Mouse (Mus musculus) G1E (cell line): ENCODE measurements around the gene Ankfn1. TPM values are rescaled to one million over a fixed set of nuclear protein-coding genes. Genes with fewer than 3 reads are reported as not detected.

Experiments used
- ATAC-seq: 2 replicates; pipeline ENCODE4 v1.8.0; 2016; ENCODE audit warnings: mild to moderate bottlenecking; ENCODE audit not compliant: insufficient number of reproducible peaks, poor library complexity, low FRiP score, severe bottlenecking; ENCODE audit errors: extremely low read depth
- DNase-seq: peaks from one replicate; pipeline ENCODE4 v3.0.0; 2012; ENCODE audit warnings: low spot score
- H3K27me3 ChIP-seq: 2 replicates; pipeline ENCODE4 v1.6.1; 2012; ENCODE audit warnings: mild to moderate bottlenecking, low read length, inconsistent platforms; ENCODE audit not compliant: insufficient read depth
- H3K36me3 ChIP-seq: replicated peaks from 2 replicates; pipeline ENCODE3; 2012; ENCODE audit warnings: mild to moderate bottlenecking, inconsistent platforms
- H3K4me1 ChIP-seq: 2 replicates; pipeline ENCODE4 v1.6.1; 2012; ENCODE audit warnings: low read depth, low read length, inconsistent platforms, mixed read lengths; ENCODE audit not compliant: insufficient read depth
- H3K4me3 ChIP-seq: 2 replicates; pipeline ENCODE4 v1.5.1; 2012; ENCODE audit warnings: low read depth, mild to moderate bottlenecking, inconsistent platforms, low read length, moderate library complexity, mixed read lengths
- H3K9me3 ChIP-seq: replicated peaks from 2 replicates; pipeline ENCODE4 v1.6.1; 2012; ENCODE audit warnings: inconsistent platforms
- CTCF ChIP-seq: IDR thresholded peaks from 2 replicates; pipeline ENCODE4 v1.5.1; 2012; ENCODE audit warnings: low read depth, low read length, inconsistent platforms, mixed read lengths
- GATA1 ChIP-seq: IDR thresholded peaks from 2 replicates; pipeline ENCODE4 v1.6.1; 2012; ENCODE audit warnings: borderline replicate concordance, low read length, inconsistent platforms, mixed read lengths
- GATA2 ChIP-seq: IDR thresholded peaks from 2 replicates; pipeline ENCODE4 v1.6.1; 2012; ENCODE audit warnings: low read depth, low read length, inconsistent platforms, borderline replicate concordance
- POLR2AphosphoS5 ChIP-seq: IDR thresholded peaks from 2 replicates; pipeline ENCODE4 v1.6.1; 2012; ENCODE audit warnings: low read depth, low read length, inconsistent platforms; ENCODE audit not compliant: insufficient replicate concordance
- TAL1 ChIP-seq: conservative IDR thresholded peaks from 2 replicates; pipeline ENCODE4 v1.6.1; 2012; ENCODE audit warnings: low read depth, low read length, inconsistent platforms, mixed read lengths
- polyA plus RNA-seq: library from polyadenylated mRNA; stranded (reverse); fragments of >175 nt; gene quantifications from 2 replicates; pipeline ENCODE4 v1.2.3, GENCODE M21; 2012
- total RNA-seq, 2 experiments: library from RNA; stranded (forward) in 1 of 2; stranded (reverse) in 1 of 2; fragments of 200-1000 nt in 1 of 2; fragments of >200 nt in 1 of 2; fragmentation: Nextera tagmentation in 1 of 2; gene quantifications; 2 replicates each; pipeline ENCODE4 v1.2.3; 2014 to 2017

The Ankfn1 gene
- total and polyA plus RNA-seq, 3 experiments, result 0.27 TPM; not detected in 2

GRCm38 (mm10) chr11:89600921-89601515, 176.4 kb downstream of the Ankfn1 start:
- TF ChIP-seq POLR2AphosphoS5, result no peak
- TF ChIP-seq CTCF, result no peak
- TF ChIP-seq GATA2, result no peak
- no peak for TF ChIP-seq GATA1
- TF ChIP-seq TAL1, result no peak
- Histone ChIP-seq H3K9me3 (peaks cover 35% of the 10 kb centered on the region), H3K27me3 (no peaks in the 10 kb centered on the region), H3K36me3 (no peaks in the 10 kb centered on the region), H3K4me1 (no peaks in the 10 kb centered on the region), H3K4me3 (no peak overlapping the region)
- no peak for ATAC-seq
- DNase-seq, result no peak

DNA sequence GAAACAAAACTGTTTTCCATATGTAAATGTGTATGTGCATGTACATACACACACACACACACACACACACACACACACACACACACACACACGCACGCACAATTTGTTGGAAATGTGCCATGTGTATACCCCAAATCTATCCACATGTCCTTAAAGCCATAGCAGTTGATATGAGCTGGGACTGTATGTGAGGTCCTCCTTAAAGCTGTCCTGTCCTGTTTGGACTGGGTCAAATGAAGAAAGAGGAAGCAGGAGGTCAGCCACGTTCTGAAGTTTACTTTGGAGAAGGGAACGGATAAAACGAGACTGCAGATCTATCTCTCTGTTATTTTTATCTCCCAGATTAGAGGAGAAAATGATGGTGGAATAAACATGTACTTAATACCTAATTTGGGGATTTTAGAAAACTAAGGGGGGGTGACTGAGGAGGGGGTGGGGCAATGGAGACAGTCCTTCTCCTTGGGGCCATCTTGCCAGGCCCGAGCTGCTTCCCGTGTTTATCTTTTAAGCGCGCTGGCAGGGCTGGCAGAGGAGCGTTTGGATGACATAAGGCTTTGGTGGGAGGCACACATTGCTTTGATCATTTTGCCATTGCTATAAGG, 187.1 kb downstream of the Ankfn1 start:
- TF ChIP-seq TAL1, result no peak
- TF ChIP-seq CTCF, result no peak
- no peak for TF ChIP-seq GATA1
- TF ChIP-seq POLR2AphosphoS5, result no peak
- TF ChIP-seq GATA2, result no peak
- H3K4me3 ChIP-seq, result no peak overlapping the region
- no peaks in the 10 kb centered on the region for H3K36me3 ChIP-seq
- no peak for ATAC-seq
- DNase-seq, result no peak
- H3K9me3 ChIP-seq, result peaks cover 24% of the 10 kb centered on the region
- H3K27me3 ChIP-seq, result no peaks in the 10 kb centered on the region
- no peaks in the 10 kb centered on the region for H3K4me1 ChIP-seq

- Histone ChIP-seq H3K36me3 (no peaks in the 10 kb centered on the region), H3K9me3 (peaks cover 29% of the 10 kb centered on the region), H3K27me3 (no peaks in the 10 kb centered on the region), H3K4me1 (no peaks in the 10 kb centered on the region), H3K4me3 (no peak overlapping the region)
- TF ChIP-seq GATA1, result no peak
- TF ChIP-seq GATA2, result no peak
- no peak for TF ChIP-seq POLR2AphosphoS5
- no peak for TF ChIP-seq TAL1
- no peak for TF ChIP-seq CTCF
- DNase-seq (no peak), ATAC-seq (no peak)
These were observed 191.1 kb downstream of the Ankfn1 start for GRCm38 (mm10) chr11:89586341-89586740.

DNA sequence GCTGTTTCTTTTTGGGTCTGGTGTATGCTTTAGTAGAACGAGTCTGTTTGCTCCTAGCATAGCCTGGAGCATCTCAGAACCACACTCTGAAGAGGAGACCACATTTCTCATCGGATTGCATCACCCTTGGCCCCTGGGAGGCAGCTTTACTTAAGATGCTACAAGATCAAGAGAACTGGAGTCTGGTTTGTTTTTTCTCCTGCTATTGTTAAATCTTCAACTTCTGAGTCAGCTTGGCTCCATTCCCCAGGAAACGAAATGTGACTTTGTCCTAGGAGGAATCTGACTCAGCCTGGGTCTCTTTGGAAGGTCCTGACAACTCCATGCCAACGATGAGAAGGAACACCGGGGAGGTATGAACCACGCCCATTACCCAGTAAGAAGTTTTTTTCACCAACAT, 197.6 kb downstream of the Ankfn1 start:
- no peaks in the 10 kb centered on the region for H3K36me3 ChIP-seq
- no peak for DNase-seq

GRCm38 (mm10) chr11:89579111-89579510, 198.3 kb downstream of the Ankfn1 start:
- ATAC-seq (no peak), DNase-seq (no peak)
- TF ChIP-seq TAL1 (no peak), POLR2AphosphoS5 (no peak), GATA2 (no peak), GATA1 (no peak), CTCF (no peak)
- no peak overlapping the region for H3K4me3 ChIP-seq
- H3K4me1 ChIP-seq, result no peaks in the 10 kb centered on the region
- no peaks in the 10 kb centered on the region for H3K36me3 ChIP-seq
- peaks cover 56% of the 10 kb centered on the region for H3K9me3 ChIP-seq
- H3K27me3 ChIP-seq, result no peaks in the 10 kb centered on the region

More for the DNA sequence above, 197.6 kb downstream of the Ankfn1 start:
- TF ChIP-seq POLR2AphosphoS5 (no peak), TAL1 (no peak), GATA2 (no peak), GATA1 (no peak), CTCF (no peak)
- Histone ChIP-seq H3K4me3 (no peak overlapping the region), H3K27me3 (no peaks in the 10 kb centered on the region), H3K4me1 (no peaks in the 10 kb centered on the region), H3K9me3 (peaks cover 56% of the 10 kb centered on the region)
- no peak for ATAC-seq

- Histone ChIP-seq H3K36me3 (no peaks in the 10 kb centered on the region), H3K4me1 (no peaks in the 10 kb centered on the region), H3K4me3 (no peak overlapping the region), H3K27me3 (no peaks in the 10 kb centered on the region), H3K9me3 (peaks cover 45% of the 10 kb centered on the region)
- no peak for ATAC-seq
- DNase-seq, result no peak
- TF ChIP-seq TAL1, result no peak
- TF ChIP-seq GATA2, result no peak
These were observed 203.1 kb downstream of the Ankfn1 start for GRCm38 (mm10) chr11:89574269-89574838.
